Mouse (Mus musculus): Measurements from ENCODE around the gene Ralgapb.

DNA sequence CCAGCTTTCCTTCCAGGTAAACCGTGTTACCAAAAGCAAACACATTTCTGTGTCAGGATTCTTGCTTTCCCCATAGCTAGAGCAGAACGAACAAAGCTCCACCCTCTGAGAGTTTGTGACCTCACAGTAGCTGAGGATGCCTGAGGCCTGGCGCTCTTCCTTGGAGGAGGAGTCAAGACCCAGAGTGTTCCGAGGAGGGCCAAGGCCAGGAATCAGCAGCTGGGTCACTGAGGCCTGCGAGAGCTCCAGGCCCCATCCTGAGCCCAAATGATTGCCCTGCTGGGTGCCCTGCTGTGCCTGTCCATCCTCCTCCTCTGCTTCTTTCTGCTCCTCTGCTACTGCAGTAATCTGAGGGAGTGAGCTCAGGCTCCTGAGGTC is 39.5 kb upstream of the Ralgapb start:
- TF ChIP-seq CTCF (IDR thresholded peaks at IDR 0.05; ENCODE audit: control insufficient read depth, insufficient read depth, insufficient replicate concordance, low read depth, low read length) (no peak), POLR2A (IDR thresholded peaks at IDR 0.05; ENCODE audit: control insufficient read depth, low read depth, low read length) (peak; percentile 45; the same call in 1 of the 2 replicates)

All from testis, adult 2 months (tissue).